Mouse (Mus musculus) urinary bladder, postnatal 36 days (tissue): ENCODE results near the gene Ube2r2.
A peak's percentile ranks its signal among the peaks of the same experiment; 100 is the strongest.

Source experiments
- DNase-seq, 2 experiments: peaks; one replicate each; pipeline ENCODE4 v3.0.0; 2022; ENCODE audit warnings: low spot score in 2 of 2, mixed read lengths in 1 of 2

Gene Ube2r2

DNA sequence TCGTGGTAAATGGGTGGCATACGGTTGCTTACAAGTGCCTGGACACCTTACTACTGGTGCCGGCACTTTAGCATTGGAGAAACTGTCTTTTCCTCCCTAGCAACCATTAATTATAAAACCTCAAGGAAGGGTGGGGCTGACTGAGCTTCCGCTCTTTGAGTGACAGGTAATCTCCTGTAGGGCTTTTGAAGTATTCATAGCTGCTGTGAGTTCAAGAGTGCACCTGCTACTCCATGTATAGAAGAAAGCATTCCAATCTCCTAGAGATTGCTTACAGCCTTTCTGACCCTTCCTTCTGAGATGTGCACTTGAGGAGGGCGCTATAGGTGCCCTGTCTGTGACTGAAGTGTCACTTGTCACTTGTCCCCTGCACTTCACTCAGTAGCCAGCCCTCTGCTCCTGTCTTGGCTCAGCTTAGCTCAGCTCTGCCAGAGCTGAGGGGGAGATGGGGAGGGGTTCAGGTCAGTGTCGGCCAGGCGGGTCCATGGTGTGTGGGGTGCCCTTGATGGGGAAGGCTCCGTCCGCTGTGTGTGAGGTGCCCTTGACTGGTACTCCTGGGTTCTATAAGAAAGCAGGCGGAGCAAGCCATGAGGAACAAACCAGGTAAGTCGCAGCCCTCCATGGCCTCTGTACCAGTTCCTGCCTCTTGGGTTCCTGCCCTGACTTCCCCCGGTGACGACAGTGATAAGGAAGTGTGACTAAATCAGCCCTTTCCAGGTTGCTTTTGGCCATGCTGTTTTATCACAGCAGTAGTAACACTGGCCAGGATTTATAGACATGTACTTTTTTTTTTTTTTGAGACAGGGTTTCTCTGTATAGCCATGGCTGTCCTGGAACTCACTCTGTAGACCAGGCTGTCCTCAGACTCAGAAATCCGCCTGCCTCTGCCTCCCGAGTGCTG lies 44.5 kb downstream of the Ube2r2 start:
- DNase-seq, result no peak

DNA sequence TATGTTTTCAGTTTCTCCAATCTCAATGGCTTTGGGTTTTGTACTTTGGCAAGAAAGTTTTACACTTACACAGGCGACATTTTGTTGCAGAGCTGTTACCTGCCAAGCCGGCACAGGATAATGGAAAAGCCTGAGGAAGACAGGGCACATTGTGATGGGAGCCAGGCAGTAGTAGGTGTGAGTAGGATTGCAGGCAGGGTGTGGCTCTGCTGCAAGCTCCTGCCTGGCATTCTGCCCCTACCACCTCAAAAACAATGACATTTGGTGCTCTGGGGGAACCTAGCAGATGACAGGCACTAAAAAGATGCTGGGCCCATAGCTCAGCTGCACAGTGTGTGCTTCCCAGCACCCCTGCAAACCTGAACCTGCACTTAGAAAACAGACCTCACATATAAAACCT lies 54.3 kb downstream of the Ube2r2 start:
- DNase-seq, result no peak

GRCm38 (mm10) chr4:41192544-41193512 lies 57.3 kb downstream of the Ube2r2 start:
- DNase-seq, result no peak

- no peak for DNase-seq
Measured at GRCm38 (mm10) chr4:41195328-41195727, 59.8 kb downstream of the Ube2r2 start.

GRCm38 (mm10) chr4:41196861-41197610 lies 61.5 kb downstream of the Ube2r2 start:
- no peak for DNase-seq

DNA sequence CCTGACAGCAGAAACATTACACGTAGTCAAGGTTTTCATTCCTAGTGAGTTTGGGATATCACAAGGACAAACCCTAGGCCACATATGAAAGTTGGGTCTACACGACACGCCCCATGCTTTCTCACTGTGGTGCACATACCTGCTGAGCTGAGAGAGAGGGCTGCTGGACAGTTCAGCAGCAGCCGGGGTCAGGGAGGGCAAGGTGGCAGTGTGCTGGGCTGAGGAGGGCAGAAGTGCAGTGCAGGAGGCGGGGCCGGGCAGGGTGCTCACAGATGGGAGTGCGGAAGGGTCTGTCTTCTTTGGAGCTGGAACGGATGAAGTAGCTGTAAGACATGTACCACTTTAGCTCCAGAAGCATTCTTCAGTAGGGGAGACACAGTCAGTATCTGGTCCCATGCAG lies 66.6 kb downstream of the Ube2r2 start:
- no peak for DNase-seq

DNA sequence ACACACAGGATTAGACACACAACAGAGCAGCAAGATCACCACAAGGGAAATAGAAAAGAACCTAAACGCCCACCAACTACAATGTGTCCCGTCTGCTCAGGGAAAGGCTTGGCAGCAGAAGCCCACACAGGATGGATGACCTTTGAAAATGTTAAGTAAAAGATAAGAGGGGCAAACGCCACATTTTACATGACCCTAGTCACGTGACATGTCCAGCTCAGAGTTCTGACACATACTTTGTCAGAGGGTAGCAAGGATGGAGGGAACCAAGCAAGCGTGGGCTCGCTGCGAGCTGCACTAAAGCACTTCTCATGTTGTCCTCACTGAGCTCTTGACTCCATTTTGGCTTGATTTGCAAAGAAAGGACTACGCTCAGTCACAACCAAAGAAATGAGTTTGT lies 70.2 kb downstream of the Ube2r2 start:
- DNase-seq, result no peak

- no peak for DNase-seq
Measured at GRCm38 (mm10) chr4:41208050-41208449, 72.5 kb downstream of the Ube2r2 start.

GRCm38 (mm10) chr4:41225412-41225811 lies 89.9 kb downstream of the Ube2r2 start:
- no peak for DNase-seq

DNA sequence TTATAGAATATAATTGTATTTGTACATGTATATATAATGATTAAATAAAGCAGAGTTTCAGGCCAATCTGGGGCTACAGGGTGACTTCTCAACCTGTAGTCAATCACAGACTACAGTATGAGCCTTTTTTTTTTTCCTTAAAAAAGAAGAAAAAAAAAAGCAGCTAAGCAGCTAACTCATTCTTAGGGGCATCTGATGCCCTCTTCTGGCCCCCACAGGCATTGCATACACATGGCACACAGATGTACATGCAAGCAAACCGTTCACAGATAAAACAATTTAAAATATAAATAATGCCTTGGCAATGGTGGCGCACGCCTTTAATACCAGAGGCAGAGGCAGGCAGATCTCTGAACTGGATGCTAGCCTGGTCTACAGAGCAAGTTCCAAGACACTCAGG lies 90.8 kb downstream of the Ube2r2 start:
- peak in 1 of 2 experiments; percentile 31 for DNase-seq

DNA sequence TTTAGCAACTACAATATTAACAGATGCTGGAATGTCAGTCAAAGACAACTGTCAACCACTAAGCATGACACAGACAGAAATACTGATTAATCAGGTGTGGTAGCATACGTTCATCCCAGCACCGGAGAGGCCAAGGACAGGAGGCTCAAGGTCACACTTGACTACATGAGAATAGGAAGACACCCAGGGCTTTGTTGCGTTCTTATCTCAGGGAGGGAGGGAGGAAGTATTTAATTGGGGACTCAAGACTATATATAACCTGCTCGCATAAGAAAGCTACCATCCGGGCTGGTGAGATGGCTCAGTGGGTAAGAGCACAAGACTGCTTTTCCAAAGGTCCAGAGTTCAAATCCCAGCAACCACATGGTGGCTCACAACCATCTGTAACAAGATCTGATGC lies 100.1 kb downstream of the Ube2r2 start:
- no peak for DNase-seq

DNA sequence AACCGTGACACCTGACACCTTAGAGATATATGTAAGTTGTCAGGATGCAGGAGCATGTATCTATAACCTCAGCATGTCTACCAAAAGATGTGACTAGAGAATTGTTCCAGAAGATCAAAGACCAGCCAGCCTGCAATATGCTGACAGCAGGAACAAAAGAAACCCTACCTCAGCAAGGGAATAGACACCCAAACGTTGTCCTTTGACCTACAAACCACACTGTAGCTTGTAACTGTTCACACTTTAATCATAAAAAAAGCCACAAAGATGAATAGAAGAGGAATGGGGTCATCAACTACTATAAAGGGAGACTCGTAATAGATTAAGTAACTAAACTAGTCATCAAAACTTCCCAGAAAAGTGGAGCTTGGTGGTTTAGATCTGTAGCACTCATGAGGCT lies 105.4 kb downstream of the Ube2r2 start:
- DNase-seq, result no peak
